Mouse (Mus musculus): ENCODE data around the gene Pnkd. TPM values are rescaled to one million over a fixed set of nuclear protein-coding genes. Genes with fewer than 3 reads are reported as not detected.

Gene Pnkd
- polyA plus RNA-seq, 1 experiment: 68.0 TPM

GRCm38 (mm10) chr1:74239162-74239561, 45.6 kb upstream of the Pnkd start:
- peak overlapping the region; percentile 21 for H3K4me3 ChIP-seq (ENCODE audit: insufficient read depth, poor library complexity, severe bottlenecking)

GRCm38 (mm10) chr1:74239618-74240017, 45.1 kb upstream of the Pnkd start:
- H3K4me3 ChIP-seq (ENCODE audit: insufficient read depth, poor library complexity, severe bottlenecking): peak overlapping the region; percentile 11

More at GRCm38 (mm10) chr1:74239162-74239561, 45.6 kb upstream of the Pnkd start:
- Histone ChIP-seq H3K79me3 (ENCODE audit: low read depth) (peaks cover 73% of the 10 kb centered on the region), H3ac (ENCODE audit: control insufficient read depth, insufficient read length, low read depth) (peak overlapping the region; percentile 12), H3K36me3 (ENCODE audit: control insufficient read depth, insufficient read depth) (peaks cover 6% of the 10 kb centered on the region), H3K27me3 (ENCODE audit: control insufficient read depth, insufficient read depth, insufficient read length) (no peaks in the 10 kb centered on the region), H3K79me2 (ENCODE audit: control insufficient read depth, insufficient read depth) (peaks cover 78% of the 10 kb centered on the region)
- no peak for TF ChIP-seq CEBPB (IDR thresholded peaks at IDR 0.05; ENCODE audit: low read depth)
- TF ChIP-seq MYOG (IDR thresholded peaks at IDR 0.05; ENCODE audit: control insufficient read depth, extremely low read depth, insufficient read length): no peak
- no peak for TF ChIP-seq FOSL1 (IDR thresholded peaks at IDR 0.05; ENCODE audit: insufficient read depth, low read length, poor library complexity, severe bottlenecking)
- TF ChIP-seq MAX (IDR thresholded peaks at IDR 0.05): no peak

GRCm38 (mm10) chr1:74240311-74240710, 44.4 kb upstream of the Pnkd start:
- Histone ChIP-seq H3K36me3 (ENCODE audit: control insufficient read depth, insufficient read depth) (peaks cover 8% of the 10 kb centered on the region), H3ac (ENCODE audit: control insufficient read depth, insufficient read length, low read depth) (peak overlapping the region; percentile 41), H3K79me2 (ENCODE audit: control insufficient read depth, insufficient read depth) (peaks cover 89% of the 10 kb centered on the region), H3K27me3 (ENCODE audit: control insufficient read depth, insufficient read depth, insufficient read length) (no peaks in the 10 kb centered on the region), H3K79me3 (ENCODE audit: low read depth) (peaks cover 85% of the 10 kb centered on the region), H3K4me3 (ENCODE audit: insufficient read depth, poor library complexity, severe bottlenecking) (no peak overlapping the region)
- TF ChIP-seq FOSL1 (IDR thresholded peaks at IDR 0.05; ENCODE audit: insufficient read depth, low read length, poor library complexity, severe bottlenecking) (no peak), MAX (IDR thresholded peaks at IDR 0.05) (no peak), MYOD1 (IDR thresholded peaks at IDR 0.05; ENCODE audit: control insufficient read depth, insufficient read length, low read depth) (no peak), CEBPB (IDR thresholded peaks at IDR 0.05; ENCODE audit: low read depth) (no peak), USF1 (IDR thresholded peaks at IDR 0.05; ENCODE audit: low read depth) (no peak), CTCF (IDR thresholded peaks at IDR 0.05; ENCODE audit: control insufficient read depth, insufficient read depth, insufficient read length) (no peak), MYOG (IDR thresholded peaks at IDR 0.05; ENCODE audit: control insufficient read depth, extremely low read depth, insufficient read length) (no peak)

More at GRCm38 (mm10) chr1:74239618-74240017, 45.1 kb upstream of the Pnkd start:
- Histone ChIP-seq H3K79me3 (ENCODE audit: low read depth) (peaks cover 78% of the 10 kb centered on the region), H3K36me3 (ENCODE audit: control insufficient read depth, insufficient read depth) (peaks cover 6% of the 10 kb centered on the region), H3K27me3 (ENCODE audit: control insufficient read depth, insufficient read depth, insufficient read length) (no peaks in the 10 kb centered on the region), H3ac (ENCODE audit: control insufficient read depth, insufficient read length, low read depth) (peak overlapping the region; percentile 51), H3K79me2 (ENCODE audit: control insufficient read depth, insufficient read depth) (peaks cover 83% of the 10 kb centered on the region)
- no peak for TF ChIP-seq MYOG (IDR thresholded peaks at IDR 0.05; ENCODE audit: control insufficient read depth, extremely low read depth, insufficient read length)
- TF ChIP-seq MYOD1 (IDR thresholded peaks at IDR 0.05; ENCODE audit: control insufficient read depth, insufficient read length, low read depth): no peak
- no peak for TF ChIP-seq USF1 (IDR thresholded peaks at IDR 0.05; ENCODE audit: low read depth)
- no peak for TF ChIP-seq FOSL1 (IDR thresholded peaks at IDR 0.05; ENCODE audit: insufficient read depth, low read length, poor library complexity, severe bottlenecking)
- no peak for TF ChIP-seq MAX (IDR thresholded peaks at IDR 0.05)
- TF ChIP-seq CEBPB (IDR thresholded peaks at IDR 0.05; ENCODE audit: low read depth): no peak
- no peak for TF ChIP-seq CTCF (IDR thresholded peaks at IDR 0.05; ENCODE audit: control insufficient read depth, insufficient read depth, insufficient read length)

- TF ChIP-seq MYOD1 (IDR thresholded peaks at IDR 0.05; ENCODE audit: control insufficient read depth, insufficient read length, low read depth) (no peak), FOSL1 (IDR thresholded peaks at IDR 0.05; ENCODE audit: insufficient read depth, low read length, poor library complexity, severe bottlenecking) (no peak), CTCF (IDR thresholded peaks at IDR 0.05; ENCODE audit: control insufficient read depth, insufficient read depth, insufficient read length) (no peak), MAX (IDR thresholded peaks at IDR 0.05) (no peak), USF1 (IDR thresholded peaks at IDR 0.05; ENCODE audit: low read depth) (no peak), CEBPB (IDR thresholded peaks at IDR 0.05; ENCODE audit: low read depth) (no peak), MYOG (IDR thresholded peaks at IDR 0.05; ENCODE audit: control insufficient read depth, extremely low read depth, insufficient read length) (no peak)
- H3K27me3 ChIP-seq (ENCODE audit: control insufficient read depth, insufficient read depth, insufficient read length): no peaks in the 10 kb centered on the region
- H3ac ChIP-seq (ENCODE audit: control insufficient read depth, insufficient read length, low read depth): peak overlapping the region; percentile 45
- peaks cover 90% of the 10 kb centered on the region for H3K79me3 ChIP-seq (ENCODE audit: low read depth)
- peaks cover 95% of the 10 kb centered on the region for H3K79me2 ChIP-seq (ENCODE audit: control insufficient read depth, insufficient read depth)
- H3K36me3 ChIP-seq (ENCODE audit: control insufficient read depth, insufficient read depth): peaks cover 11% of the 10 kb centered on the region
- no peak overlapping the region for H3K4me3 ChIP-seq (ENCODE audit: insufficient read depth, poor library complexity, severe bottlenecking)
These were observed 43.9 kb upstream of the Pnkd start for GRCm38 (mm10) chr1:74240832-74241231.

- Histone ChIP-seq H3ac (ENCODE audit: control insufficient read depth, insufficient read length, low read depth) (no peak overlapping the region), H3K4me3 (ENCODE audit: insufficient read depth, poor library complexity, severe bottlenecking) (no peak overlapping the region), H3K27me3 (ENCODE audit: control insufficient read depth, insufficient read depth, insufficient read length) (no peaks in the 10 kb centered on the region), H3K79me2 (ENCODE audit: control insufficient read depth, insufficient read depth) (peaks cover 91% of the 10 kb centered on the region), H3K79me3 (ENCODE audit: low read depth) (peaks cover 77% of the 10 kb centered on the region), H3K36me3 (ENCODE audit: control insufficient read depth, insufficient read depth) (peaks cover 46% of the 10 kb centered on the region)
- TF ChIP-seq MAX (IDR thresholded peaks at IDR 0.05): no peak
- TF ChIP-seq FOSL1 (IDR thresholded peaks at IDR 0.05; ENCODE audit: insufficient read depth, low read length, poor library complexity, severe bottlenecking): no peak
- TF ChIP-seq MYOD1 (IDR thresholded peaks at IDR 0.05; ENCODE audit: control insufficient read depth, insufficient read length, low read depth): no peak
- no peak for TF ChIP-seq MYOG (IDR thresholded peaks at IDR 0.05; ENCODE audit: control insufficient read depth, extremely low read depth, insufficient read length)
- TF ChIP-seq USF1 (IDR thresholded peaks at IDR 0.05; ENCODE audit: low read depth): no peak
- TF ChIP-seq CEBPB (IDR thresholded peaks at IDR 0.05; ENCODE audit: low read depth): no peak
- TF ChIP-seq CTCF (IDR thresholded peaks at IDR 0.05; ENCODE audit: control insufficient read depth, insufficient read depth, insufficient read length): no peak
These were observed 39.2 kb upstream of the Pnkd start for GRCm38 (mm10) chr1:74245525-74245924.

- H3K4me3 ChIP-seq (ENCODE audit: insufficient read depth, poor library complexity, severe bottlenecking): no peak overlapping the region
- H3K36me3 ChIP-seq (ENCODE audit: control insufficient read depth, insufficient read depth): peaks cover 68% of the 10 kb centered on the region
- no peaks in the 10 kb centered on the region for H3K27me3 ChIP-seq (ENCODE audit: control insufficient read depth, insufficient read depth, insufficient read length)
- peaks cover 48% of the 10 kb centered on the region for H3K79me3 ChIP-seq (ENCODE audit: low read depth)
- TF ChIP-seq FOSL1 (IDR thresholded peaks at IDR 0.05; ENCODE audit: insufficient read depth, low read length, poor library complexity, severe bottlenecking) (no peak), MYOD1 (IDR thresholded peaks at IDR 0.05; ENCODE audit: control insufficient read depth, insufficient read length, low read depth) (peak; percentile 69), MAX (IDR thresholded peaks at IDR 0.05) (no peak), CTCF (IDR thresholded peaks at IDR 0.05; ENCODE audit: control insufficient read depth, insufficient read depth, insufficient read length) (no peak)
- H3ac ChIP-seq (ENCODE audit: control insufficient read depth, insufficient read length, low read depth): no peak overlapping the region
- H3K79me2 ChIP-seq (ENCODE audit: control insufficient read depth, insufficient read depth): peaks cover 74% of the 10 kb centered on the region
These were observed 35.9 kb upstream of the Pnkd start for GRCm38 (mm10) chr1:74248799-74249198.

Data from C2C12 (cell line).